ENCODE assay signal across 29 mouse cellular contexts in genomic region chr6:148359348-148359905, GRCm38 (mm10).
DNase-seq lines count a peak whose midpoint lies in the region; ATAC-seq and TF ChIP-seq lines count a peak whose summit lies in the region.
"Had no signal": no experiment of that assay in that cellular context is flagged by ENCODE, and none has a peak within 500 bp of the region (broad histone marks: within the 10 kb centered on the region; RNA-seq: fewer than 3 reads in every experiment).

No protein-coding gene starts in this region.

- no peak for TF ChIP-seq POLR2A in limb, embryonic 14.5 days (IDR thresholded peaks at IDR 0.05; ENCODE audit: borderline replicate concordance, extremely low read depth, insufficient read depth, insufficient read length)
- TF ChIP-seq POLR2A in thymus, adult 2 months (IDR thresholded peaks at IDR 0.05; ENCODE audit: control insufficient read depth, extremely low read depth, insufficient read depth, low read length, poor library complexity): no peak

- no peak overlapping the region for H3K4me3 ChIP-seq in limb, embryonic 14.5 days (replicated peaks; ENCODE audit: low read length)
- no peak overlapping the region for H3K4me3 ChIP-seq in limb, embryonic 10.5 days
- H3K4me3 ChIP-seq in midbrain, embryonic 11.5 days (ENCODE audit: low read depth, low read length): no peak overlapping the region
- H3K4me3 ChIP-seq in midbrain, embryonic 15.5 days: no peak overlapping the region
- H3K4me3 ChIP-seq in forebrain, embryonic 15.5 days: no peak overlapping the region
- H3K4me3 ChIP-seq in thymus, adult 2 months (ENCODE audit: control insufficient read depth, insufficient read depth, low read length): no peak overlapping the region
- H3K4me3 ChIP-seq: embryonic facial prominence, embryonic 15.5 days; gastrocnemius, adult 2 months; heart, adult 2 months; heart, embryonic 12.5 days; hindbrain, embryonic 13.5 days; liver, embryonic 15.5 days; megakaryocyte, embryonic 14.5 days had no signal

- H3K4me2 ChIP-seq in limb, embryonic 14.5 days (replicated peaks; ENCODE audit: low read depth, low read length, severe bottlenecking): no peak overlapping the region
- no peak overlapping the region for H3K4me2 ChIP-seq in midbrain, embryonic 11.5 days
- no peak overlapping the region for H3K4me2 ChIP-seq in midbrain, embryonic 15.5 days
- no peak overlapping the region; the same call in 1 of the 2 replicates for H3K4me2 ChIP-seq in forebrain, embryonic 15.5 days (replicated peaks)
- H3K4me2 ChIP-seq: embryonic facial prominence, embryonic 15.5 days; heart, embryonic 12.5 days; hindbrain, embryonic 13.5 days; liver, embryonic 15.5 days had no signal

- H3K9me3 ChIP-seq in limb, embryonic 14.5 days (ENCODE audit: control insufficient read depth, low read length): peaks cover 15% of the 10 kb centered on the region; the same call in 1 of the 2 replicates
- no peaks in the 10 kb centered on the region; the same call in 1 of the 2 replicates for H3K9me3 ChIP-seq in limb, embryonic 10.5 days (replicated peaks)
- peaks cover 3% of the 10 kb centered on the region; the same call in 1 of the 2 replicates for H3K9me3 ChIP-seq in midbrain, embryonic 11.5 days (ENCODE audit: control insufficient read depth, low read length)
- peaks cover 4% of the 10 kb centered on the region; the same call in 1 of the 2 replicates for H3K9me3 ChIP-seq in midbrain, embryonic 15.5 days
- H3K9me3 ChIP-seq in forebrain, embryonic 15.5 days: no peaks in the 10 kb centered on the region
- H3K9me3 ChIP-seq: embryonic facial prominence, embryonic 15.5 days; liver, embryonic 15.5 days; midbrain, embryonic 13.5 days had no signal

- DNase-seq in limb, embryonic 14.5 days (ENCODE audit: low spot score): peak; percentile 13
- DNase-seq in limb, embryonic 10.5 days (ENCODE audit: low spot score): no peak
- DNase-seq in midbrain, embryonic 11.5 days (ENCODE audit: low spot score, missing footprints): peak; percentile 14
- no peak for DNase-seq in thymus, adult 2 months
- no peak for DNase-seq in gastrocnemius, postnatal 25 days
- DNase-seq: adrenal gland, adult 2 months; adrenal gland, postnatal 36 days; B cell, adult 2 months; cerebellum, adult 18-20 months; cerebellum, postnatal 10 days; gastrocnemius, adult 2 months; heart, adult 2 months; heart, postnatal 4 days; kidney, adult 8-10 months; kidney, postnatal 14 days; layer of hippocampus, adult 9-11 months; lung, postnatal 4 days; right cerebral cortex, postnatal 14 days; thymus, postnatal 25 days had no signal

- WGBS in limb, embryonic 14.5 days: 41% methylated on average over 7 of the region's 7 CpGs
- WGBS in limb, embryonic 10.5 days: 89% methylated on average over 7 of the region's 7 CpGs
- 83% methylated on average over 7 of the region's 7 CpGs for WGBS in midbrain, embryonic 11.5 days
- 74% methylated on average over 7 of the region's 7 CpGs for WGBS in midbrain, embryonic 15.5 days
- 42% methylated on average over 7 of the region's 7 CpGs for WGBS in forebrain, embryonic 15.5 days
- WGBS in thymus, adult 2 months: 96% methylated on average over 7 of the region's 7 CpGs

- ATAC-seq in limb, embryonic 14.5 days (ENCODE audit: low FRiP score, low read depth): no peak
- no peak for ATAC-seq in midbrain, embryonic 11.5 days (ENCODE audit: low FRiP score)
- no peak for ATAC-seq in midbrain, embryonic 15.5 days (replicated peaks)
- no peak for ATAC-seq in forebrain, embryonic 15.5 days (replicated peaks)
- ATAC-seq: activated CD4-positive, CD25-positive, alpha-beta regulatory T cell, adult 4 months; intestine, embryonic 16.5 days had no signal

- peaks cover 5% of the 10 kb centered on the region; the same call in 1 of the 2 replicates for H3K36me3 ChIP-seq in limb, embryonic 14.5 days (ENCODE audit: control insufficient read depth, insufficient read depth, low read length)
- H3K36me3 ChIP-seq in limb, embryonic 10.5 days: peaks cover 26% of the 10 kb centered on the region
- no peaks in the 10 kb centered on the region for H3K36me3 ChIP-seq in midbrain, embryonic 11.5 days (ENCODE audit: control insufficient read depth, insufficient read depth, low read length)
- H3K36me3 ChIP-seq in midbrain, embryonic 15.5 days (replicated peaks): peaks cover 9% of the 10 kb centered on the region; the same call in 1 of the 2 replicates
- peaks cover 5% of the 10 kb centered on the region; the same call in 1 of the 2 replicates for H3K36me3 ChIP-seq in forebrain, embryonic 15.5 days
- H3K36me3 ChIP-seq in thymus, adult 2 months (ENCODE audit: control insufficient read depth, insufficient read depth, low read length): no peaks in the 10 kb centered on the region
- H3K36me3 ChIP-seq: embryonic facial prominence, embryonic 15.5 days; liver, embryonic 15.5 days had no signal

- H3K27me3 ChIP-seq in limb, embryonic 14.5 days (ENCODE audit: control insufficient read depth, insufficient read depth, low read length): no peaks in the 10 kb centered on the region
- no peaks in the 10 kb centered on the region for H3K27me3 ChIP-seq in limb, embryonic 10.5 days (ENCODE audit: low read depth, poor library complexity, severe bottlenecking)
- no peaks in the 10 kb centered on the region for H3K27me3 ChIP-seq in midbrain, embryonic 11.5 days (ENCODE audit: control insufficient read depth, insufficient read depth, low read length)
- H3K27me3 ChIP-seq in midbrain, embryonic 15.5 days (replicated peaks): no peaks in the 10 kb centered on the region
- no peaks in the 10 kb centered on the region for H3K27me3 ChIP-seq in forebrain, embryonic 15.5 days
- no peaks in the 10 kb centered on the region for H3K27me3 ChIP-seq in thymus, adult 2 months (ENCODE audit: control insufficient read depth, insufficient read depth, low read length)
- H3K27me3 ChIP-seq: embryonic facial prominence, embryonic 15.5 days; heart, embryonic 12.5 days; hindbrain, embryonic 13.5 days; liver, embryonic 15.5 days; midbrain, embryonic 13.5 days had no signal

- no peak for TF ChIP-seq CTCF in thymus, adult 2 months (IDR thresholded peaks at IDR 0.05; ENCODE audit: borderline replicate concordance, control insufficient read depth, extremely low read depth, insufficient read depth, low read length, poor library complexity)

- H3K4me1 ChIP-seq in limb, embryonic 14.5 days (ENCODE audit: control insufficient read depth, insufficient read depth, low read length): no peaks in the 10 kb centered on the region; the same call in 1 of the 2 replicates
- H3K4me1 ChIP-seq in limb, embryonic 10.5 days: peaks cover 18% of the 10 kb centered on the region
- peaks cover 2% of the 10 kb centered on the region; the same call in 1 of the 2 replicates for H3K4me1 ChIP-seq in midbrain, embryonic 11.5 days (ENCODE audit: control insufficient read depth, insufficient read depth, low read length)
- H3K4me1 ChIP-seq in midbrain, embryonic 15.5 days: 0 out of 2 replicates have a peak, but pooled peaks cover 2% of the 10 kb centered on the region
- H3K4me1 ChIP-seq in forebrain, embryonic 15.5 days: peaks cover 8% of the 10 kb centered on the region; the same call in 1 of the 2 replicates
- H3K4me1 ChIP-seq in thymus, adult 2 months (replicated peaks; ENCODE audit: control insufficient read depth, insufficient read depth, low read length): no peaks in the 10 kb centered on the region
- H3K4me1 ChIP-seq: midbrain, embryonic 13.5 days had no signal

- H3K9ac ChIP-seq in limb, embryonic 14.5 days (ENCODE audit: low read depth, low read length, severe bottlenecking): no peak overlapping the region
- H3K9ac ChIP-seq in midbrain, embryonic 11.5 days (ENCODE audit: low read length): no peak overlapping the region
- no peak overlapping the region for H3K9ac ChIP-seq in midbrain, embryonic 15.5 days
- H3K9ac ChIP-seq in forebrain, embryonic 15.5 days (replicated peaks): no peak overlapping the region
- H3K9ac ChIP-seq: embryonic facial prominence, embryonic 15.5 days; heart, embryonic 12.5 days; hindbrain, embryonic 13.5 days; liver, embryonic 15.5 days; midbrain, embryonic 13.5 days had no signal

- H3K27ac ChIP-seq in limb, embryonic 14.5 days (replicated peaks; ENCODE audit: low read depth, low read length): no peak overlapping the region
- no peak overlapping the region for H3K27ac ChIP-seq in limb, embryonic 10.5 days
- H3K27ac ChIP-seq in midbrain, embryonic 11.5 days (ENCODE audit: low read depth, low read length): no peak overlapping the region
- H3K27ac ChIP-seq in midbrain, embryonic 15.5 days: no peak overlapping the region
- H3K27ac ChIP-seq in forebrain, embryonic 15.5 days (replicated peaks): peak overlapping the region; percentile 3; the same call in 1 of the 2 replicates
- no peak overlapping the region for H3K27ac ChIP-seq in thymus, adult 2 months (ENCODE audit: control insufficient read depth, insufficient read depth, low read length)
- H3K27ac ChIP-seq: embryonic facial prominence, embryonic 15.5 days; gastrocnemius, adult 2 months; heart, adult 2 months; liver, embryonic 15.5 days; midbrain, embryonic 13.5 days had no signal

Comparison
In these comparisons a context has a peak if more than half of its experiments do, and no peak if none do; other contexts are left out.
1. DNase-seq: peak in limb, embryonic 14.5 days (single experiment) and midbrain, embryonic 11.5 days (single experiment); none in limb, embryonic 10.5 days (single experiment), thymus, adult 2 months (single experiment) and gastrocnemius, postnatal 25 days (single experiment).